Mouse (Mus musculus) cerebellum, postnatal 25 days (tissue): Measurements from ENCODE around the gene Cldn3.

Experiments used
- DNase-seq, 2 experiments: peaks; one replicate each; pipeline ENCODE4 v3.0.0; 2021; ENCODE audit warnings: mixed read lengths in 2 of 2

The Cldn3 gene

GRCm38 (mm10) chr5:135007802-135008571, 22.0 kb downstream of the Cldn3 start:
- peak in 1 of 2 experiments; percentile 69 for DNase-seq

GRCm38 (mm10) chr5:135008671-135009589, 22.9 kb downstream of the Cldn3 start, which contains the start of gene Abhd11:
Gene Abhd11, plus strand, starts transcription at chr5:135009152.
- peak; percentile 94 to 98 for DNase-seq

DNA sequence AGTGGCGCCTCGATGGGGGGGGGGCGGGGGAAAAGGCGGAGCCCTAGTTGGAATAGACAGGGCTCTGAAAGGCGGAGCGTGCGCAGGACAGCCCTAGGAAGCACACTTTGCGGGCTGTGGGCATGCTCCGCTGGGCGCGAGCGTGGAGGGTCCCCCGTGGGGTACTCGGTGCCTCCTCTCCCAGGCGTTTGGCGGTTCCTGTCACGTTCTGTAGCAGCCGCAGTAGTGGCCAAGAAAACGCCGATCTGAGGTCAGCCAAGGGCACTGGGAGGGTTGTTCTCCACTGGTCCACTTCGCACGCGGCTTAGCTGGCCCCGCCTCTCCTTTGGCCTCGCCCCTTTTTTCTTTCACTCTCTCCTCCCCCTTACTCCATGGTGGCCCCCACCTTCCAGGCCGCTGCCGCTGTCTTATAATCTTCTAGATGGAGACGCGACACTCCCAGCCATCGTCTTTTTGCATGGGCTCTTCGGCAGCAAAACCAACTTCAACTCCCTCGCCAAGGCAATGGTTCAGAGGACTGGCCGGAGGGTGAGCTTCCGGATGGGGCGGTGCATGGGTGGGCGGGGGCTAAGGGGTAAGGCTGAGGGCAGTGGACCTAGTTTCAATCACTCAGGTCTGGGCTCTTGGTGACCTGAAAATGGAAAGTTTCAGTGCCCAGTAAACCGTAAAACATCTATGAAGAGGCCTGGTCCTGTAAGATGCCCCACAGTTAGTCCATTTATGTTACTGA, 23.7 kb downstream of the Cldn3 start:
- DNase-seq, result peak; percentile 87 to 92

DNA sequence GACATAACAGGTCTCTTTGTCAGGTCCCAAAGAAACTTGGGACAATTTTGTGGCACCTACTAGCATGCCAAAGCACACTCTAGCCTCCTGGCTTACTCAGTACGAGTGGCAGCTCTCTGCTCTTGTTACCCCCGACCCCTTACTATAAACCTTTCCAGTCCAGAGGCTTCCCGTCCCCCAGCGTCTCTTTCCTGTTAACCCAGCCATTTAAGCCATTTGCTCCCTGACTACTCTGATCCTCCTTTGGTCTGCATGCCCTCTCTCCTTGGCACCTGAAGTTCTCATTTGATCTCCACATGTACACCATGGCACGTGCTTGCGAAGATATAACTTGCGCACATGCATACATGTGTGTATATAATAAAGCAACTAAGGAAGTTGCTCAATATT, 24.3 kb downstream of the Cldn3 start:
- DNase-seq, result no peak

DNA sequence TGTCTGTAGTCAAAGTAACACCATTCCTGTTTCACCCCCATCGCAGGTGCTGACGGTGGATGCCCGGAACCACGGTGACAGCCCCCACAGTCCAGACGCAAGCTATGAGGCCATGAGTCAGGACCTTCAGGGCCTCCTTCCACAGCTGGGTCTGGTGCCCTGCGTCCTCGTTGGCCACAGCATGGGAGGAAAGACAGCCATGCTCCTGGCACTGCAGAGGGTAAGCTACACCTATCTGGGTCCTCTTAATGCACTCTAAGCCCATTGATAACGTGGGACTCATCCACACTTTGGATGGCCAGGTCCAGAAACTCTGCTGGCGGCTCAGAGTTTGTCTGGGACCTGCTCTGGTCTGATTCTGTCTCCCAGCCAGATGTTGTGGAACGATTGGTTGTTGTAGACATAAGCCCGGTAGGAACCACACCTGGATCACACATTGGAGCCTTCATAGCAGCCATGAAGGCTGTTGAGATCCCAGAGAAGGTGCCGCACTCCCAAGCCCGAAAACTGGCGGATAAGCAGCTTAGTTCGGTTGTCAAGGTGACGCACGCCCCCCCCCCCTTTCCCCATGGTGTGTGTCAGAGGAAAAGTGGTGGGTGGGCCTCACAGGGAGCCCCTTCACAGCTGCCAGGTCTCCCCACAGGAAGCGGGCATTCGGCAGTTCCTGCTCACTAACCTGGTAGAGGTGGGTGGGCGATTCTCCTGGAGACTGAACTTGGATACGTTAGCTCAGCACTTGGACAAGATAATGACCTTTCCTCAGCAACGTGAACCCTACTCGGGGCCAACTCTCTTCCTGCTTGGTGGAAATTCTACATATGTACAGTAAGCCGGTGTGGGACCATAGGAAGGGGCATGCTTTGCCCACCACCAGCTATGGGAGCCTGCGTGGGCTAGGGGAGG, 25.1 kb downstream of the Cldn3 start:
- DNase-seq, result no peak

DNA sequence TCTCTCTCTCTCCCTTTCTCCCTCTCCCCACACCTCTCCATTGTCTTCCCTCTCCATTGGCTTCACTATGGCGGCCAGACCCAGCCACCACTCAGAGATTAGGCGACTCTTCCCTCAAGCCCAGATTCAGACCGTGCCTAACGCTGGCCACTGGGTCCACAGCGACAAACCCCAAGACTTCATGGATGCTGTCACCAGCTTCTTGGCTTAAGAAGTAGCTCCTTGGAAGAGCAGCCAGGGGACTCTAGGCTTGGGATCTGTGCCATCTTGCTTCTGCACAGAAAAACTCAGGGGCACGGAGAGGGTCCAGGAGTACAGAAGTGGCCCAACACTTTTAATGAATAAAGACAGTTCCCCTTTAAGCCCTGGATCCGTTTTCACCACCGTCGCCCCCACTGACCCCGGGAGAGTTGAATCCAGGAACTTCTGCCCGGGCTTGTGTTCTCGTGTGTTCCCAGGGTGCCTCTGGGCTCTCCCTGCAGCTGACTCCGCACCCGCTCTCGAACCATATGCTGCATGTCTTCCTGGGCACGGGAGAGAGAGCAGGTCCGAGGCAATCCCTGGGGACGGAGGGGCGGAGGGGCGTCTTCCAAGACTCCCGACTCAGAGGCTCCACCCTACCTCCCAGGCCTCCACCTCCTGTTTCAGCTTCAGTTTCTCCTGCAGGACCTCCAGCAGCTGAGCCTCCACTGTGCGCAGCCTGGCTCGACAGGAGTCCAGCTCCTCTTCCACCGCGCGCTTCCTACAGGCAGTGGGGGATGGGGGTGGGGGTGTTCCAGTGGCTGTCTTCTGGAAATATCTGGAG, 26.0 kb downstream of the Cldn3 start:
- DNase-seq, result no peak

DNA sequence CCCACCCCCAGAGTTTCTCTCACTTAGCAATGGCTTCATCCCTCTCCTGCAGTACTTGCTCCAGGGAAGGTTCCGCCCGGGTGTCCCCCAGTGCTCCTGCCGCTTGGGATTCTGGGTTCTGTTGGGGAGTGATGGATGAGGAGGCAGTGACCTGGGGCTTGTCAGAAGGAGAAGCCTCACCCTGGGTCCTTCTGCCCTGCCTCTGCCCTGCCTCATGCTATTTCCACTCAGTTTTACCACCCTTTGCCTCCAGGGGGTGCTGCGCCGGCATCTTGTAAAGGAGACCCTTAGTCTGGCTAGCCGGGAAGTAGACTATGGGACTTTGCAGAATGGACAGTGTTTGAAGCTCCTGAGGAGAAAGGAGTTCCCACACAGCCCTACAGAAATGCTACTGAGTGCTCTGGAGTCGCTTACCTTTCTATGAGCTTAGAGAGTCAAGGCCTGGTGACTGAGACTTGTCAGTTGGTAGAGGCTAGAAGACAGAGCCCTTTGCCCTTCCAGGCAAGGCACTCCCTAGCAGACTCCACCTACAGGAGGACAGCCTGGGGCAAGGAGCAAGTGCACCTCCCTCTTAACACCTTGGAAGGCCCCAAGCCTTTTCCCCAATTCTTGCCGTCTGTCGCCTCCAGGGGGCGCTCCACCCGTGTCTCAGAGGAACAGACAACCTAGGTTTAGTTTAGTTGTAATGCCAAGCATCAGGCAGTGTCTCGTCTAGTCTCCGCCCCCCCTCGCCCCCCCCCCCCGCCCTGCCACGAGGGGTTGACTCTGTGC, 26.8 kb downstream of the Cldn3 start:
- peak; percentile 85 to 92 for DNase-seq

DNA sequence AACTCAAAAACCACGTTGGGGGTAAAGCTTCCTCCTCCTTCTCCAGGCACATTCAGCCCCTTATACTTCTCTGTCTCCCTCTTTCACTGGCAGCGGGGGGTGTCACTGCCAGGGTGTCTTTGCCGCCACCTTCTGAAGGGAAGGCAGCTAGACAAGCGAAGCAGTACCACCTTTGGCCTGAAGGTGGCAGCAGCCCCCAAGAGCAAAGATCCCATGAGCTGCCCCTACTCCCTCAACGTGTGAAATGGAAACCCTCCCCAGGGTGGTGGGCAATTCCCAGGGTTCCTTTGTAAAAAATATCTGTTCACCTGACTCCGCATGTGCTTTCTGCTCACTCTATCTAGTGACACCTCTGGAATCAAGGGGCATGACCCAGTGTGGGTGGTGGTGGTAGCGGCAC, 29.5 kb downstream of the Cldn3 start:
- peak; percentile 92 to 94 for DNase-seq

DNA sequence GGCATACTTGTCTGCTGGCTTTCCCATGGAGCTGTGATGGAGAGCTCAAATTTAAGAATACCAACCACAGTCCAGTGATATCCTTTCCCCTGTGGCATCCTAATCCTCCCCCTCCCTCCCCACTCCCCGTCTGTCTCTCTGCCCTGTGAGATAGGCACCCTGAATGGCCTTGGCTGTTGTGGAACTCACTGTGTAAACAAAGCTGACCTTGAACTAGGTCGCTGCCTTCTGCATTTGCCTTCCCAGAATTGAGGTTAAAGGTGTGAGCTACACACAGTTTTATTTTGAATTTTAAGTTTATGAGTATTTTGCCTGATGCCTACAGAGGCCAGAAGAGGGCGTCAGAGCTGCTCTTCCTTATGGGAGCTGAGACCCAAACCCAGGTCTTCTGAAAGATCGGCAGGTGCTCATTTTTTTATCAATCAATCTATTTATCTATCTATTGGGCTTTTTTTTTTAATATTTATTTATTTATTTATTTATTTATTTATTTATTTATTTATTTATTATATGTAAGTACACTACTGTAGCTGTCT, 30.3 kb downstream of the Cldn3 start:
- DNase-seq, result no peak

DNA sequence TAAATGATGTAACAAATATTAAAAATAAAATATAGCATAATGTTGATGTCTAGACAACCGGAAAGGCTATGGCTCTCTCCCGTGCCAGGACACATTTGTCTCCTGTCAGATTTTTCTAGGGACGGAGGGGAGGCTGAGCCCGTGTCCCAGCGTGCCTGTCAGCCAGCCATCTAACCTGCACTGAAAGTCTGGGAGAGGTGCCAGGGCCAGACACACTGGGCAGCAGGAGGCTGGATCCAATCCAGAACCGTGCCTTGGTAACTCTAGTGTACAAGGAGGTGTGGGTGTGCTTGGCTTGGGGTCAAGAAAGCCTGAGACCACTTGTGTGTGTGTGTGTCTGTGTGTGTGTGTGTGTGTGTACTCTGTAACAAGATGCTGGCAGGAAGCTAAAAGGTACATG, 35.8 kb downstream of the Cldn3 start:
- DNase-seq, result peak; percentile 95 to 98

DNA sequence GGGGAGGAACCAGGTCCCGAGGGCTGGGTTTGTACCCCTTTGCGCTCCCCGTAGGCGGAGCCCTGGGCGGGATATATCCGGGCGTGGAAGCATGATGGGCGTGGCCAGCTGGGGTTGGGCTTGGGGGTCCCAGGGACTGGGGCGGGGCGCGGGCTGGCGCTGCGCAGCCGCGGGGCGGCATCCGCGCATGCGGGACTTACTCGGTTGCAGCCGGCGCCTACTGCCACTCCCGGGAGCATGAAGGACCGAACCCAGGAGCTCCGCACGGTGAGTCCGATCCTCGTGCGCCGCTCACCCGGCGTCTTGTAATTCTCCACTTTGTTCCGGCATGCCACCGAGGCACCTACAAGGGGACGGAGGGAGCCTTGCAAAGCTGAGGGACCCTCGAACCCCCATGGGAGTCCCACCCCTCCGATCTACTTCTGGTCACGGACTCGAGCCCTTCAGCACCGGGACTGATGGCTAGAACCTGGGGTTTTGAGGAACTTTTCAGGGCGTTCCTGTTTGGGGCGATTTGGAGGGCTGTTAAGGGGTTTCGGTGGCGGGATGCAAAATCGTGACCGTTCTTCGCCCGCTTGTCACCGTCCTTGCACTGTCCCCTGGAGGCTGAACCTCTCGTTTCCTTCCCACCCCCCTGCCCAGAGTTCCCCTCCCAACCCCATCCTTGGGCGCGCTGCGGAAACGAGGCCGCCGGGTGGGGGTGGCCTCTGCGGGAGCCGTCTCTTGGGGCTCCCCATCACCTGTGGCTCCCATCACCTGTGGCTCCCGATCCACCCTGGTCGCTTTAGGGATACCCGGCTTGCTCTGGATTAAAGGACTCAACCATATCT, 37.5 kb downstream of the Cldn3 start, which contains the start of gene Stx1a:
TSS of gene Stx1a (plus strand) at position 139 of the 830 bp plus-strand sequence.
- DNase-seq, result peak; percentile 68 to 79

- no peak for DNase-seq
Measured at GRCm38 (mm10) chr5:135024665-135025224, 38.7 kb downstream of the Cldn3 start.

DNA sequence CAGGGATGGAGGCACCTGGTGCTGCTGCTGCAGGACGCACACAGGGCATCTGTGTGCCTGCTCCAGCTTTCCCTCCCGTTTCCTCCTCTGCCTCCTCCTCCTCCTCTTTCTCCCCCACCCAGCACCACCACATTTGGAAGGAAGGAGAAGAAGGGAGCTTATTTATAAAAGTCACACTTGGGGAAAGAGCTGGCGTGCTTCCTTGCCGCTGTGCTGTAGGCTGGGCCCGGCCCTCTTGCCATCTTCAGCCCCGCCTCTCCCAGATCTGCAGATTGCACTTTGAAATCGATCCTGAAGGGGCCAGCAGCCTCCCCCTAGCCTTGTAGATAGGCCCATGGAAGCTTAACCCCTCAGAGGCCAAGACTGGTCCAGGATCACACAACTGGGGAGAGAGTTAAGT, 39.9 kb downstream of the Cldn3 start:
- no peak for DNase-seq

GRCm38 (mm10) chr5:135029007-135029854, 43.2 kb downstream of the Cldn3 start:
- peak; percentile 82 to 91 for DNase-seq

- no peak for DNase-seq
Measured at GRCm38 (mm10) chr5:135032581-135032980, 46.6 kb downstream of the Cldn3 start.

DNA sequence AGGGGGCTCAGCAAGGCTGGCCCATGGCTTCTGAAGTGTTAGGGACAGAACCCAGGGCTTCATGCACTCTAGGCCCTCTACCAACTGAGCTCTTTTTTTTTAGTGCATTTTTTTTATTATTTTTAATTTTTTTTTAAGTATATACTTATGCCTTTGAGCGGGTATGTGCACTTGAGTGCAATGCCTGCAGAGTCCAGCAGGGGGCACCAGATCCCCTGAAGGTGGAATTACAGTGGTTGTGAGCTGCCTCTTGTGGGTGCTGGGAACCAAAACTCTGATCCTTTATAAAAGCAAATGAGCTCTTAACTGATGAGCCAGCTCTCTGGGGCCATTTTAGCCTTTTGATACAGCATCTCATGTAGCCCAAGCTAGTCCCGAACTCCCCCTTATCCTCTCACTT, 48.6 kb downstream of the Cldn3 start:
- DNase-seq, result no peak

DNA sequence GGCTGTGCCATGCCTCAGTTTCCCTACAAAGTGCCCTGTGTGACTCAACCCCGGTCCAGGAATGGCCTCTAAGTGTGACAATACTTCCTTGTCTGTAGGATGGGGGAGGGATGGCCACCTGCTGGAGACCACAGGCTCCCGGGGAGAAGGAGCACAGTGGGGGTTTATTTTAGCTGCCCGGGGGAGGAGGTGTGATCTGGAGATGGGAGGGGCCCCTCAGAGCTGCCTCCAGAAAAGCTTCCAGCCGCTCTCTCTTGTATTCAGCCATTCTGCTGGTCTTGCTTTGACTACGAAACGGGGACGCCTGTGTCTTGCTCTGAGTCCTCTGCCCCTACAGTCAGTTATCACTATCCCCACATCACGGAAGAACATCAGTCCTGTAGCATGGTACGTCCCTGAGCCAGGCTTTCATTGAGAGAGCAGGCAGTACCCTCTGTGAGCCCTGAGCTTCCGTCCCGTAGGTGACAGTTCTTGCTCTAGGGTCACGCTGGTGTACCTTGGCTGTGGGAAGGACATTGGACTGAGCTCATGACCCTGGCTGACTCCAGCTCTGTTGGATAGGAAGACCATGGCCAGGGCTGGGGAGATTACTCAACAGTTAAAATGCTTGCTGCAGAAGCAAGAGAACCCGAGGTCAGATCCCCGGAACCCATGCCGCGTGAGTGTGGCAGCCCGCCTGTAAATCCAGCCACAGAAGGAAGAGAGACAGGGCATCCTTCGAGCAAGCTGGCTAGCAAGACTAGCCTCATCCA, 49.8 kb downstream of the Cldn3 start:
- no peak for DNase-seq
